Mouse (Mus musculus) gastrocnemius, adult 2 months (tissue): ENCODE data around the gene Omd. TPM values are rescaled to one million over a fixed set of nuclear protein-coding genes. Genes with fewer than 3 reads are reported as not detected.
A peak's percentile ranks its signal among the peaks of the same experiment; 100 is the strongest.

Experiments
- DNase-seq: peaks from one replicate; pipeline ENCODE4 v3.0.0; 2022
- H3K27ac ChIP-seq: fragments of 200-600 bp; 2 replicates; pipeline ENCODE4 v1.8.1; 2022; ENCODE audit warnings: mild to moderate bottlenecking
- H3K4me3 ChIP-seq: fragments of 200-600 bp; 2 replicates; pipeline ENCODE4 v1.8.1; 2022; ENCODE audit warnings: mild to moderate bottlenecking, moderate library complexity
- CTCF ChIP-seq: fragments of 200-600 bp; IDR thresholded peaks from 2 replicates; pipeline ENCODE4 v1.8.1; 2022; ENCODE audit warnings: antibody characterized with exemption, mild to moderate bottlenecking, moderate library complexity
- intact Hi-C: fragments of 180-260 bp; cut with DNase I; formaldehyde crosslinking; loops from one replicate; pipeline ENCODE4 v1.15.1; 2025
- long read RNA-seq, 2 experiments: library from polyadenylated mRNA; stranded (forward); transcript quantifications; one replicate each; pipeline ENCODE4 v2.0.0; 2021
- total RNA-seq, 2 experiments: library from RNA; stranded (reverse); gene quantifications; 2 replicates each; pipeline ENCODE4 v1.2.3; 2021

Gene Omd
- total RNA-seq, result 1 to 10 TPM; 1.9 to 4.8 TPM
- long read RNA-seq, experiment 1, partial matches to known transcripts, result 0 of 2 reads
- long read RNA-seq, experiment 1, other reads (novel, unspliced or antisense), result 0 of 2 reads
- long read RNA-seq, experiment 2, partial matches to known transcripts, result 0 of 2 reads
- long read RNA-seq, experiment 2, other reads (novel, unspliced or antisense), result 0 of 2 reads

DNA sequence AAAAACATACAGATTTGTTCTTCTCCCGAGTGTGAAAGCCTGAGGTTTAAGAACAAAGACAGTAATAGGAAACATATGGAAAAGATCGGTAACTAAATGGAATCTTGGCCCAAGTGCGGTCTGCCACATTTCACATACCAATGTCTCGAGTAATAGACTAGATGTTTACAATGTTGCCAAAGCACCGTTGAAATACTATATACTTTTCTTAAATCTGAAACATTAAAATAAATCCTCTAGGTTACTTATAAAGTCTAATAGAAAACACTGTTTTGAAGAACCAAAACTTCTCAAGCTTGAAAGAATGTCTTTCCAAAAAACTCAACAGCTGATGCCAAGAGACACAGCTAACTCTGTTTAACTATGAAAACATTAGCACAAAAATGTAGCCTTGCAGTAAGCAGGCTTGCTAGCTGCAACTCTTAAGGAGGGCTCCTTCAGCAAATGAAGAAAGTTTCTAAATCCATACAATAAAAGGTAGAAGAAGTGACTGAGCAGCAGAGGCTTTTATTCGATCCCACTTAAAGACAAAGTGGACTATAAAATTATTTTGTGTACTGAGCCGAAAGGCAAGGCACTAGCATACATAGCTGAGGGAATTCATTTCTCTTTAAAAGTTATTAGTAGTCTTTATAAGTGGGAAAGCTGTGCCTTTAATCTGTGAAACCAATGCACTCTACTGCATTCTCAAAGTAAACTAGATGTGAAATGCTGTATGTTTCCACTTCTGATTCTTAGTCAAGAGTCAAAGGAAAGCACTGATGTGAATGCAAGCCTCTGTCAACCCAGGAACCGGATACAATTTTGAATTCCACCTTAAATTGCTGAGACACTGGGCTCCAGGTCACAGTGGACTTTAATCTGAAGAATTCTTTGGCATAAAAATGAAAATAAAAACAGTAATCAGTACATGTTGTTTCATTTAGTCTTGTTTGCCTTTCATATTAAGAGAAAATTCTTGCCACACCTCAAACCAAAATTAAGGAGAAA lies at the start of gene Omd:
TSS of gene Omd (plus strand) at position 922 of the 990 bp plus-strand sequence.
- H3K4me3 ChIP-seq, result peak within 1 kb of the TSS; percentile 59
- no peak for TF ChIP-seq CTCF
- intact Hi-C loops, result no loop called here
- H3K27ac ChIP-seq, result peak within 1 kb of the TSS; percentile 86
- DNase-seq, result no peak

DNA sequence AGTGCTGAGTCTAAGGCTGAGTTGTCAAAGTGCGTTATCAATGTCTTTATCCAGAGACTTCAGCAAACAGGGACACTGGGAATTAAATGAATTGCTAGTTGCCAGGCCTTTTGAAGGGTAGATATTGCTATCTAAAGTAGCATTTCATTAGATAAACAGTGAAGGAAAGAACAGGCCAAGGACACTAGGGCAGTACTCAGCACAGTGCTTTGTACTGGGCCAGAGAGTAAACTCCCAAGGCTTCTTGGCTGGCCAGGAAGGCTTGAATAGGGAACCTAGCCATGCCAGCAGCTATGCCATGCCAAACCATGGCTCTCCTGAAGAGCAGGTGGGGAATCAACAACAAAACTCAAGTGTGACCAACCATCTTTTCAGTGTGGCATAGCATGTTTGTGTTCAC lies 45.3 kb upstream of the Omd start:
- intact Hi-C loops, result loop anchor here (5.0 kb wide), 1 partner anchor 55 kb away; no protein-coding TSS in a partner anchor

DNA sequence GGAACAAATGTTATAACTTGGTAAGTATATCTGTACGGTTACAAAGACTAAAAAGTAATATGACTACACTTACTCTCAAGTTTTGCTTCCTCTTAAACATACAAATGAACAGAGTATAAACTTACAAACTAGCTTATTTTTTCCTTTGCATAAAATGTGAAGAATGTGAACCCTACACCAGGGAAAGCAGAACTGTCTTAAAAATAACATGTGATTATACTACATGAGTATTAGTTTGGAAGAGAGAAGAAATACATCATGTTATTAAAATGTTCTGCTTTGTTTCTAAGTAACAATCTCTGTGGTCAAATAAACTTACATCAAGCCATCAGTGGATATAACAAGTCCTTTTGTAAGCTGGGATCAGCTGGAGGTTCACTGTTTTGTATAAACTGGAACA lies 43.6 kb upstream of the Omd start:
- Histone ChIP-seq H3K4me3 (no peak overlapping the region), H3K27ac (peak overlapping the region; percentile 62)
- no peak for DNase-seq
- no peak for TF ChIP-seq CTCF
- intact Hi-C loops, result loop anchor here (5.0 kb wide), 1 partner anchor 56 kb away; no protein-coding TSS in a partner anchor

More for the DNA sequence above, 45.3 kb upstream of the Omd start:
- DNase-seq, result no peak
- no peak for TF ChIP-seq CTCF
- peak overlapping the region; percentile 4 for H3K27ac ChIP-seq
- H3K4me3 ChIP-seq, result no peak overlapping the region

DNA sequence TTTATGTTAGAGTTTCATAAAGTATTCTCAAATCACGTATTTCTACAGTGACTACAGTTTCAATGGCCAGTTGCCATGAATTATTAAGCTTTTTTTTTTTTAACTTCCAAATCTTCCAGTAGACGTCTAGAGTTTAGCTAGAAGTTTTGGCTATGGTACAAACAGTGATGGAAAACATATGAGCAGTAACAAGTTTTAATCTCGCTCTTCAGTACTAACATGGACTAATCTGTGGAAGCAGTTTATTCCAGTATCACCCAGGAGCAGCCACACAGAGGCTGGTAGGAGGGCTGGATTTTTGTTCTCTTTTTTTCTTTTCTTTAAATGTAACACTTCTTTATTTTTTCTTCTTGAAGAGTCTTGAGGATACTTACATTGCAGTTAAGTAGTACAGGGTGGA lies 38.0 kb upstream of the Omd start, which contains the start of gene Aspn:
TSS of gene Aspn (plus strand) at position 165 of the 400 bp plus-strand sequence.
- DNase-seq, result no peak
- H3K27ac ChIP-seq, result peak within 1 kb of the TSS; percentile 82
- intact Hi-C loops, result no loop called here
- H3K4me3 ChIP-seq, result peak within 1 kb of the TSS; percentile 60
- TF ChIP-seq CTCF, result no peak

GRCm38 (mm10) chr13:49545646-49546045 lies 36.6 kb upstream of the Omd start:
- intact Hi-C loops, result no loop called here
- no peak for TF ChIP-seq CTCF
- H3K4me3 ChIP-seq, result peak overlapping the region; percentile 60
- no peak for DNase-seq
- H3K27ac ChIP-seq, result peak overlapping the region; percentile 82

- H3K27ac ChIP-seq, result peak overlapping the region; percentile 82
- intact Hi-C loops, result no loop called here
- no peak for TF ChIP-seq CTCF
- DNase-seq, result peak; percentile 26
- H3K4me3 ChIP-seq, result peak overlapping the region; percentile 60
Observed at GRCm38 (mm10) chr13:49546517-49546916, 35.7 kb upstream of the Omd start.

GRCm38 (mm10) chr13:49547563-49548150 lies 34.6 kb upstream of the Omd start:
- intact Hi-C loops, result no loop called here

GRCm38 (mm10) chr13:49549616-49550015 lies 32.6 kb upstream of the Omd start:
- Histone ChIP-seq H3K4me3 (peak overlapping the region; percentile 2; the same call in 1 of the 2 replicates), H3K27ac (peak overlapping the region; percentile 82; the same call in 1 of the 2 replicates)
- DNase-seq, result no peak
- TF ChIP-seq CTCF, result no peak
- intact Hi-C loops, result no loop called here

More at GRCm38 (mm10) chr13:49547563-49548150, 34.6 kb upstream of the Omd start:
- TF ChIP-seq CTCF, result no peak
- H3K4me3 ChIP-seq, result peak overlapping the region; percentile 60
- no peak for DNase-seq
- peak overlapping the region; percentile 82 for H3K27ac ChIP-seq

- no peak for DNase-seq
- no peak overlapping the region for H3K4me3 ChIP-seq
- intact Hi-C loops, result no loop called here
- TF ChIP-seq CTCF, result no peak
- no peak overlapping the region for H3K27ac ChIP-seq
Observed at GRCm38 (mm10) chr13:49554519-49554918, 27.7 kb upstream of the Omd start.

DNA sequence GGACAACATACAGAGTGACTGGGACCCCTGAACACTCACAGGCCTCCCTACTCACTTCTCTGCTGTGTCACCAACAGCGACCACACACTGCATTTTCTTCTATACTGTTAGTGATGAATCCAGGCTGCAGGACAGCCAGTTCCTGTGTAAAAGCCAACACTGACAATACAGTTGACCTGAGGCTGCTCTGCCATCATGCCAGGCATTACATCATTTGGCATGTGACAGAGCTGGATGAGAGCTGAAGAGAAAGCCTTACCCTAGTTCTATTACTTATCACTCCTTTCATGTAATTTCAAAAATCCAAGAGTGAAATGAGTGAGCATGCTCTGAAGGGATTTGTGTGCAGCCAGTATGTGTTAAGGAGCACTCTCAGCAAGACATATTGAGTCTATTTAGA lies 26.1 kb upstream of the Omd start:
- peak; percentile 48 for DNase-seq
- intact Hi-C loops, result no loop called here

DNA sequence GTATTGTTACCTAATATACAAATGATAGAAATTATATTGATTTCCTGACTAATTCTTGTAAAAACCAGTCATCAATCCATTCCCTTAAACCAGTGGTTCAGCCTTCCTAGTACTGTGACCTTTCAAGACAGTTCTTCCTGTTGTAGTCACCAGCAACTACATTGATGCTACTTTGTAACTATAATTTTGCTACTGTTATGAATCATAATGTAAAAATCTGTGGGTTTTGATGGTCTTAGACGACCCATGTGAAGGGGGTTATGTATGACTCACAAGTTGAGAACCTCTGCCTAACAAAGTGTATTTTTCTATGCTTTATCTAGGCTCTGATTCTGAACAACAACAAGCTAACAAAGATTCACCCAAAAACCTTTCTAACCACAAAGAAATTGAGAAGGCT lies 25.3 kb upstream of the Omd start:
- Histone ChIP-seq H3K27ac (no peak overlapping the region), H3K4me3 (no peak overlapping the region)
- intact Hi-C loops, result no loop called here
- no peak for TF ChIP-seq CTCF
- no peak for DNase-seq

More for the DNA sequence above, 26.1 kb upstream of the Omd start:
- Histone ChIP-seq H3K27ac (peak overlapping the region; percentile 13; the same call in 1 of the 2 replicates), H3K4me3 (no peak overlapping the region)
- no peak for TF ChIP-seq CTCF

DNA sequence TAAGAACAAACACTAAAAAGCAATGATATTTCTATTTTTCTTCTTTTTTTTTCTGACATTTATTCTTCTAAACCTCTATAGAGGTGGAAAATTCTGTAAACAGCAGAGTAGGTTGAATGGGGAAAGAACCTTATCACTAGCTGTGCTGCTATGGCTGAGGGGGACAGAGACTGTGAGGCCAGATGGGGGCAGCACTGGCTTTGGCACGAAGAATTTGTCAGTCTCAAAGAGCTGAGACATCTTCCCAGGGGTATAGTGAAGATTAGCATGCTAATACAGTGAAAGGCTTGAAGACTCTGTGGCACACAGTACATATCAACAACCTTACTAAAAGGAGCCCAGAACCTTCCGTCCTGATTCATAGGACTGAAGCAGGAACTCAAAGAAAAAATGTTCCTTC lies 23.1 kb upstream of the Omd start:
- TF ChIP-seq CTCF, result peak; percentile 62
- no peak overlapping the region; the same call in 1 of the 2 replicates for H3K27ac ChIP-seq
- intact Hi-C loops, result no loop called here
- no peak overlapping the region for H3K4me3 ChIP-seq
- peak; percentile 61 for DNase-seq
